Mouse (Mus musculus): ENCODE data around the gene Gm12888. TPM values are rescaled to one million over a fixed set of nuclear protein-coding genes. Genes with fewer than 3 reads are reported as not detected.

Gene Gm12888
- not detected for polyA plus RNA-seq (2014; fragmentation: Illumina TruSeq; extraction: RNeasy Lipid Tissue Mini Kit (QIAGEN cat#74804); ENCODE audit: insufficient read depth, low read depth, low replicate concordance)

DNA sequence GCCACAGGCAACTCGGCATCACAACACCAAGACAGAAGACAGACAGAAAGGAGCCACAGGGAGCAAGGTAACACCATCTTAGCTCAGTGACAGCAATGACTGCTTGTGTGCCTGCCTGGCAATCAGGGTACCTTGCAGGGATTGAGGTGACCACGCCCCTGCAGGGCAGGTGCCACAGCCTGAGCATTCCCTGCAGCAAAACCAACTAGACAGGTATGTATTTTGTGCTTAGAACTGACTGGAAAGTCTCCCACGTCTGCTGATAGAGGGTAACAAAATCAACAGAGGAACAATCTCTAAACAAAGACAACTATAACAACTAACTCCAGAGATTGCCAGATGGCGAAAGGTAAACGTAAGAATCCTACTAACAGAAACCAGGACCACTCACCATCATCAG, at the start of gene Gm12888:
TSS of gene Gm12888 (minus strand) at position 101 of the 400 bp plus-strand sequence.

Other genes starting within 250 kb of the Gm12888 start
- 23.1 TPM for gene Zmpste24, start 226.7 kb downstream of the Gm12888 start, polyA plus RNA-seq (2014; fragmentation: Illumina TruSeq; extraction: RNeasy Lipid Tissue Mini Kit (QIAGEN cat#74804); ENCODE audit: insufficient read depth, low read depth, low replicate concordance)
- not detected for gene Tmco2, start 215.7 kb downstream of the Gm12888 start, polyA plus RNA-seq (2014; fragmentation: Illumina TruSeq; extraction: RNeasy Lipid Tissue Mini Kit (QIAGEN cat#74804); ENCODE audit: insufficient read depth, low read depth, low replicate concordance)
- gene Rlf, start 109.8 kb downstream of the Gm12888 start, polyA plus RNA-seq (2014; fragmentation: Illumina TruSeq; extraction: RNeasy Lipid Tissue Mini Kit (QIAGEN cat#74804); ENCODE audit: insufficient read depth, low read depth, low replicate concordance) = 4.6 TPM
- not detected for gene Gm12886, start 98.2 kb upstream of the Gm12888 start, polyA plus RNA-seq (2014; fragmentation: Illumina TruSeq; extraction: RNeasy Lipid Tissue Mini Kit (QIAGEN cat#74804); ENCODE audit: insufficient read depth, low read depth, low replicate concordance)